Mouse (Mus musculus) hindbrain, embryonic 14.5 days (tissue): ENCODE data around the gene Setd7. TPM values are rescaled to one million over a fixed set of nuclear protein-coding genes. Genes with fewer than 3 reads are reported as not detected.
A peak's percentile ranks its signal among the peaks of the same experiment; 100 is the strongest.

Experiments used
- ATAC-seq: fragments of 200-750 bp; cut with Nextera tagmentation; 2 replicates; pipeline ENCODE4 v1.8.0; 2017; ENCODE audit warnings: moderate number of reproducible peaks, mild to moderate bottlenecking, moderate TSS enrichment, moderate library complexity; ENCODE audit not compliant: low FRiP score
- DNase-seq: peaks from one replicate; pipeline ENCODE4 v3.0.0-alpha.2; 2015; ENCODE audit warnings: low spot score
- H3K27ac ChIP-seq: fragments of 300-500 bp; sonication (generic); 2 replicates; pipeline ENCODE4 v1.5.1; 2014; ENCODE audit warnings: mild to moderate bottlenecking, moderate library complexity
- H3K27me3 ChIP-seq: fragments of 300-500 bp; sonication (generic); 2 replicates; pipeline ENCODE4 v1.6.1; 2014; ENCODE audit warnings: mild to moderate bottlenecking, low read length, mixed read lengths; ENCODE audit not compliant: control insufficient read depth, insufficient read depth
- H3K36me3 ChIP-seq: fragments of 300-500 bp; sonication (generic); replicated peaks from 2 replicates; pipeline ENCODE4 v1.6.1; 2014; ENCODE audit not compliant: control insufficient read depth, insufficient read depth
- H3K4me1 ChIP-seq: fragments of 300-500 bp; sonication (generic); replicated peaks from 2 replicates; pipeline ENCODE4 v1.6.1; 2014; ENCODE audit warnings: antibody characterized with exemption, low read length, mixed read lengths; ENCODE audit not compliant: control insufficient read depth, insufficient read depth
- H3K4me2 ChIP-seq: fragments of 300-500 bp; sonication (generic); replicated peaks from 2 replicates; pipeline ENCODE4 v1.6.1; 2014; ENCODE audit warnings: mild to moderate bottlenecking, moderate library complexity
- H3K4me3 ChIP-seq: fragments of 300-500 bp; sonication (generic); replicated peaks from 2 replicates; pipeline ENCODE4 v1.5.1; 2014; ENCODE audit warnings: mild to moderate bottlenecking, low read length
- H3K9ac ChIP-seq: fragments of 300-500 bp; sonication (generic); 2 replicates; pipeline ENCODE4 v1.6.1; 2014
- H3K9me3 ChIP-seq: fragments of 300-500 bp; sonication (generic); 2 replicates; pipeline ENCODE4 v1.6.1; 2016; ENCODE audit warnings: low read length; ENCODE audit not compliant: control insufficient read depth
- WGBS: fragments of 180-500 bp; shearing (Covaris S2); extraction: QIAGEN DNeasy Blood & Tissue Kit; methylation state at CpG from one replicate; pipeline ENCODE4 v1.1.7; 2014; 5-methylcytosine and 5-hydroxymethylcytosine counted together
- polyA plus RNA-seq: library from polyadenylated mRNA; unstranded; fragments of >200 nt; fragmentation: Nextera tagmentation; extraction: Ambion mirVana; gene quantifications from 2 replicates; pipeline ENCODE4 v1.2.1, GENCODE M21; 2014

Gene Setd7
- polyA plus RNA-seq, 1 experiment from 2014 or later: 2.9 TPM

DNA sequence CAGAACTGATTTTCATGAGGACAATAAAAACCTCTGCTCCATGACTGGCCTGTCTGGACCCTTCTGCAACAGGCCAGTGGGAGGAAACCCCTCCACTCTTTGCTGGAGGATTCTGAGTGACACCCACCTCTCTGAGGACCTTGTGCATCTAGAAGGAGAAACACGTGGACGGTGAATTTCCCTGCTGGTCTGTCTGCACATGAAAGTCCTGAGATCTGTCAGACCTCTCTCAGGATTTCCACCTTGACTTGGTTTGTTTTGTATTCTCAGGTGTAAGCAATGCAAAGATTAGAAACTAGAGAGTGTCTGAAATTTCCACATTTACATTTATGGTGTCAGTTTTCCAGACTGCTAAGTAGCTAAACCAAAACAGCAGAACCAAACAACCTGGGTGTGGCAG, 8.5 kb downstream of the Setd7 start:
- 79% methylated on average over 2 of the region's 2 CpGs for WGBS
- DNase-seq (no peak), ATAC-seq (no peak)
- H3K4me3 ChIP-seq: no peak overlapping the region
- no peak overlapping the region for H3K4me2 ChIP-seq
- H3K9ac ChIP-seq: no peak overlapping the region
- H3K36me3 ChIP-seq: peaks cover 25% of the 10 kb centered on the region
- peaks cover 16% of the 10 kb centered on the region; the same call in 1 of the 2 replicates for H3K4me1 ChIP-seq
- no peak overlapping the region for H3K27ac ChIP-seq
- H3K9me3 ChIP-seq: no peaks in the 10 kb centered on the region
- H3K27me3 ChIP-seq: no peaks in the 10 kb centered on the region

DNA sequence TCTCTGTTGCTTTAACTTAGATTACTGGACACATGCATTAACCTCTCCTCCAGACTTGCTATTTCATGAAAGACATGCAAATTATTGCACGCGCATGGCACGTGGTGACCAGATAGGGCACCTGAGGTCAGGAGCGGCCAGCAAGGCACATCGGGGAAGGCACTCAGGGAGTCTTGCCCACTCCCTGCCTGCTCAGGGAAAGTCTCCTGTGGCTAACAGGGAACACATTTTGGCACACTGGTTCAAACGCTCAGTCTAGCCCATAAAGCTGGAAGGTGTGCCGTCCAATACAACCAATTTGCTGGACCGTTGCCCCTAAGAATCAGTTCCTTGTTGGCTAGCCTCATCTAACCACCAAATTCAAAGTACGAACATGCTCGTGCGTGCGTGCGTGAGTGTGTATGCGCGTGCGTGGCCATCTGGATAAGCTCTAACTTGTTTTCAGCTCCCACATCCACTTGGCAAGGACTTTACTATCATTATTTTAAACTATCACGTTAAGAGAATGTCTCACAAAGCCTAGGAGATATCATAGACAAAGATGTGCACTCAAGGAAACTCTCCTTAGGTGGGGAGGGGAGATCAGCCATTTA, 11.6 kb downstream of the Setd7 start:
- no peak overlapping the region for H3K4me2 ChIP-seq
- ATAC-seq: no peak
- no peaks in the 10 kb centered on the region for H3K9me3 ChIP-seq
- no peak overlapping the region for H3K9ac ChIP-seq
- no peak overlapping the region for H3K4me3 ChIP-seq
- no peaks in the 10 kb centered on the region for H3K27me3 ChIP-seq
- H3K27ac ChIP-seq: no peak overlapping the region
- H3K36me3 ChIP-seq: peaks cover 25% of the 10 kb centered on the region
- WGBS: 93% methylated on average over 17 of the region's 17 CpGs
- peaks cover 15% of the 10 kb centered on the region; the same call in 1 of the 2 replicates for H3K4me1 ChIP-seq
- no peak for DNase-seq

DNA sequence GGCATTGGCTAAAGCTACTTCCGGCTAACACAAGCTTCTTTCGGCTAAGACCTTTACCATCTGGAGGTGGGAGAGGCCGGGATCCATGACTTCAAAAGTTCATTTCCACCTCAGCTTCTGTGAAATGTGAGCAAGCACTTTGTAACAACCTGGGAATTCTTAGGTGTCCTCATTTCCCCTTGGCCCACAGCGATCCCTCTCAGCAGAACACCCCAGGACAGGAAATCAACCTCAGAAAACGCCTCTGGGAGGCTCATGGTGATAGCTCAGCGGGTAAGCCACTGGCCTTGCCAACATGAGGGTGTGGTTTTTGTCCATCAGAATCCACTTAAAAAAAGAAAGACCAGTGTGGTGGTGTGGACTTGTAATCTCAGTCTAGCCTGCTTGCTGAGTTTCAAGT, 13.1 kb downstream of the Setd7 start:
- no peak overlapping the region for H3K4me2 ChIP-seq
- H3K9me3 ChIP-seq: no peaks in the 10 kb centered on the region
- ATAC-seq (no peak), DNase-seq (no peak)
- 0 out of 2 replicates have a peak, but pooled peaks cover 6% of the 10 kb centered on the region for H3K4me1 ChIP-seq
- H3K27me3 ChIP-seq: no peaks in the 10 kb centered on the region
- H3K4me3 ChIP-seq: no peak overlapping the region
- no peak overlapping the region for H3K9ac ChIP-seq
- H3K36me3 ChIP-seq: peaks cover 30% of the 10 kb centered on the region
- H3K27ac ChIP-seq: no peak overlapping the region
- WGBS: 92% methylated on average over 6 of the region's 6 CpGs

DNA sequence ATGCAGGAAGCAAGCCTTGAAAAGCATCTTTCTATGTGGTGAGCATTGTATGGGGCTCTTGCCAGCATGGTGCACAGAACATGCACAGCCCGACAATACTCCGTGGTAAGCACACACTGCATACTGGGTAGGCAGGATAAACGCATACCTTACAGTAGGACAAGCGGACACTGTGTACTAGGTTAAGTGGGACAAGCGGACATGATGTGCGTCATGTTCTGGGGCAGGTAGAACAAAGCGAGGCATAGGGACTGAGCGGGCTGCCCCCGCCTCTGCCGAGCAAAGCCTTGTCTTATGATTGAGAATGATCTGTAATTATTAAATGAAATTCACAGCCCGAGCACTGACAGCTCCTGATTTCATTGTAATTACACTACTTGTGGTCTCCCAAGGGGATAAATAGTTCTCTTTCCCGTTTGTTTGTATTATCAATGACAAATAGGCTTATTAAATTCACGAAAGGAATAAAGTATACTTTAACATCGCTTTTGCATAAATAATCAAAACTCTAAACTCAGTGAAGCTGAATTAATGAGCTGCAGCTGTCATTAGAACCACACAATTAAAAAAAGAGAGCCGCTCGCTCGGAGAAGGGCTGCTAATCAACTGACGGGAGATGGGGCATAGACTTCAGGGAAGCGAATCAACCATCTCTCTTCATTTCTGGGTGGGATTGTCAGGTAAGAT, 16.1 kb downstream of the Setd7 start:
- Histone ChIP-seq H3K4me3 (no peak overlapping the region), H3K4me1 (0 out of 2 replicates have a peak, but pooled peaks cover 3% of the 10 kb centered on the region), H3K27ac (peak overlapping the region; percentile 51; the same call in 1 of the 2 replicates), H3K4me2 (no peak overlapping the region; the same call in 1 of the 2 replicates), H3K9me3 (no peaks in the 10 kb centered on the region), H3K9ac (no peak overlapping the region), H3K36me3 (peaks cover 52% of the 10 kb centered on the region), H3K27me3 (no peaks in the 10 kb centered on the region)
- DNase-seq (peak; percentile 47), ATAC-seq (peak; percentile 37; the same call in 1 of the 2 replicates)
- 49% methylated on average over 19 of the region's 19 CpGs for WGBS

DNA sequence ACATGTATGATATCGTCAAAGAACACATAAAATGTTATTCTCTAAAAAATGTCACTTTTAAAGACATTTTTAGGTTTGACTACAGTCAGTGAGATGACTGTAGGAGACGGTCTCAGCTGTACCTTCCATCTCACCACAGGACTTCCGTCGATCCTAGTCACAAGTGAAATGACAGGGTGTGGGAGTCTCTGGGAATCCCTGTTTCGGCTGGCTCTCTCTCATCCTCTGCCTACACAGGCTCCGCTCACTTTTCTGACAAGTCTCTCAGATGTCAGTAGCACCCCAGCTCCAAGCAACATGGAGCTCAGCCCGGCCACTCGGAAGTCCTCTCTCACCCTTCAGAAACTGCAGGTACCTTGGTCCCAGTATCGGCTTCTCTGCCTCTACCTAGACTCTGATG, 20.0 kb downstream of the Setd7 start:
- DNase-seq (no peak), ATAC-seq (no peak)
- 95% methylated on average over 9 of the region's 9 CpGs for WGBS
- no peak overlapping the region for H3K4me2 ChIP-seq
- no peak overlapping the region for H3K27ac ChIP-seq
- H3K4me3 ChIP-seq: no peak overlapping the region
- H3K36me3 ChIP-seq: peaks cover 68% of the 10 kb centered on the region
- no peaks in the 10 kb centered on the region for H3K27me3 ChIP-seq
- H3K4me1 ChIP-seq: 0 out of 2 replicates have a peak, but pooled peaks cover 3% of the 10 kb centered on the region
- H3K9me3 ChIP-seq: no peaks in the 10 kb centered on the region
- no peak overlapping the region for H3K9ac ChIP-seq

DNA sequence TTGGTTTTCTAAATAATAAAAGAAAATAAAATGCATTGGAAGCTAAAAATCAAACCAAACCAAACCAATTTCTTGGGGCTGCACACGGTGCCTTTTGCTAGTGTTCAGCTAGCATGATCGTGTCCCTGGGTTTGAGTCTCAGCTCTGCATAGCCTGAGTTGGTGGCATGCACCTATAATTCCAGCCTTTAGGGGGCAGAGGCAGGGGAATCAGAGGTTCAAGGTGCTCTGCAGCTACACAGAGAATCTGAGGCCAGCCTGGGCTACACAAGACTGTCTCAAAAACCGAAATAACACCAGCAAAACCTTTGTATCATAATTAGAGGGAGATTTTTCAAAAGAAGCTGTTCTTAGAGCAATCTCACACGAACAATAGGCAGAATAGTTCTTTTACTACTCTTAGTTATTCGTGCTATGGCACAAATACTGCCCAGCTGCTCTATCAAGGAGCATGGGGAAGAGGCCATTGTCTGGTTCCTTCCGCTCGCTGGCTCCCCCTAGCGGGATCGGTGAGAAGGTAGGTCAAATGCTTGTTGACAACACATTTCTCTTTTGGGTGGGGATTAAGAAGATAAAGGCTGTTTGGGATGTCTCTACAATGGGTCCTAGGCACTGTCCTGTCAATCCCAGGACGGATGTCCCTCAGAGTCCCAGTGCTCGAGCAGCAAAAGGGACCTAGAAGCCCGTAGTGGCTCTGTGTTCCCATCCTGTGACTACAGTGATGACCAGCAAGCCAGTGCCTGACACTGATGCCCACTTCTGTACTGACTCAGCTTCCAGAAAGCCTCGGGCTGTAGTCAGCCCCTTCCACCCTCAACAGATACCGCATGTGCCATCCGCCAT, 20.9 kb downstream of the Setd7 start:
- 0 out of 2 replicates have a peak, but pooled peaks cover 3% of the 10 kb centered on the region for H3K4me1 ChIP-seq
- no peak overlapping the region for H3K9ac ChIP-seq
- ATAC-seq (no peak), DNase-seq (peak; percentile 58)
- no peaks in the 10 kb centered on the region for H3K27me3 ChIP-seq
- 59% methylated on average over 15 of the region's 15 CpGs for WGBS
- H3K36me3 ChIP-seq: peaks cover 76% of the 10 kb centered on the region
- H3K9me3 ChIP-seq: no peaks in the 10 kb centered on the region
- no peak overlapping the region for H3K4me2 ChIP-seq
- no peak overlapping the region for H3K4me3 ChIP-seq
- H3K27ac ChIP-seq: no peak overlapping the region

DNA sequence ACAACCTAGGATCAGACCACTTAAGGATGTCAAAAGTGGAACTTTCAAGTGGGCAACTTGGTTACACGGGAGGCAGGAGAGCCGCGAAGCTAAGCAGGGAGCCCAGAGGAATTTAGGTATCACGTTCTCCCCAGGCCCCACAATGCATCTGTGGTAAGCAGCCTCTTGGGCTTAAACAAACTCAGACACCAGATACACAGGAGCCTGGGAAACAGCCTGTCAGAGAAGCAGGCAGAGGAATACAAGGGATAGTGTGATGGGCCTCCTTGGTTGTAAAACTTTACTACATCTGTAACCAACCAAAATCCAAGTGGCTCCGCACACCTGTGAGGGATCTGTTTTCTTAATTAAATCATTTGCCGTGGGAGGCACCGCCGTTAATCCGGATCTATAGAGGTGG, 26.7 kb downstream of the Setd7 start:
- Histone ChIP-seq H3K4me2 (no peak overlapping the region), H3K9ac (no peak overlapping the region), H3K9me3 (no peaks in the 10 kb centered on the region), H3K27me3 (no peaks in the 10 kb centered on the region), H3K27ac (no peak overlapping the region), H3K36me3 (peaks cover 88% of the 10 kb centered on the region), H3K4me3 (no peak overlapping the region), H3K4me1 (peaks cover 10% of the 10 kb centered on the region; the same call in 1 of the 2 replicates)
- no peak for DNase-seq
- ATAC-seq: no peak
- 90% methylated on average over 9 of the region's 9 CpGs for WGBS

DNA sequence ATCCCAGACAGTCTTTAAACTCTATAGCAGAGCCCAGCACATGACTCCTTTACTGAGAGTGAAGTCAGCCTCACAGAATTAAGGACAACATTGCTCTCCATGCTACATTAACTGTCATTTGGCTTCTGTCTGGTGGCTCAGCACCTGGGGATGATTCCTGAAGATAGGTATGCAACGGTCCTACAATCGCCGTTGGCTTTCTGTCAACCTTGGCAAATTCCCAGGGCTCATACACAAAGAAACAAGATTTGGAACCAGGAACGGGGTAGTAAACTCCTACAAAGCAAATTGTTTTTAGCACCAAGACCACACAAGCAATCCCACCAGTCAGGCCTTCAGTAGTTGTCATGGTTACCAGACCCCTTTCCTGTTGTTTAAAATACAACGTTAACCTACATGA, 27.1 kb downstream of the Setd7 start:
- H3K27ac ChIP-seq: no peak overlapping the region
- H3K4me3 ChIP-seq: no peak overlapping the region
- peaks cover 87% of the 10 kb centered on the region for H3K36me3 ChIP-seq
- no peak for DNase-seq
- no peak overlapping the region for H3K4me2 ChIP-seq
- H3K27me3 ChIP-seq: no peaks in the 10 kb centered on the region
- H3K9ac ChIP-seq: no peak overlapping the region
- no peaks in the 10 kb centered on the region for H3K9me3 ChIP-seq
- 63% methylated on average over 5 of the region's 5 CpGs for WGBS
- ATAC-seq: no peak
- H3K4me1 ChIP-seq: peaks cover 10% of the 10 kb centered on the region; the same call in 1 of the 2 replicates

DNA sequence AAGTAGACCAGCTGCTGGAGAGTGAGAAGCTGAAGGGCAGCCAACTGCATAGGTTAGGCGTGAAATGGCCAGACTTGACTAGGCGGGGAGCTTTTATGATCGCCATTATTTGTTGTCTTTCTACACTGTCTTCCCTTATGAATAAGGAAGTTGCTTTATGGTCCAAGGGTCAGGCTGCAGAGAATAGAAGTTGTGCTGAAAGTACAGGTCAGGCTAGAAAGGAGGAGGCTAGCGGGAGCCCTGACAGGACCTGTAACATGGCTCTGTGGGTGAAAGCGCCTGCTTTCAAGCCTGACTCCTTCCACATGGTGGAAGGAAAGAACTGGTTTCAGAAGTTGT, 28.4 kb downstream of the Setd7 start:
- Histone ChIP-seq H3K9me3 (no peaks in the 10 kb centered on the region), H3K4me1 (peaks cover 10% of the 10 kb centered on the region; the same call in 1 of the 2 replicates), H3K4me3 (no peak overlapping the region), H3K4me2 (no peak overlapping the region), H3K36me3 (peaks cover 84% of the 10 kb centered on the region), H3K27ac (peak overlapping the region; percentile 65), H3K9ac (no peak overlapping the region), H3K27me3 (no peaks in the 10 kb centered on the region)
- ATAC-seq (peak; percentile 16; the same call in 1 of the 2 replicates), DNase-seq (no peak)
- WGBS: 64% methylated on average over 5 of the region's 5 CpGs
